In the genomic region with DNA sequence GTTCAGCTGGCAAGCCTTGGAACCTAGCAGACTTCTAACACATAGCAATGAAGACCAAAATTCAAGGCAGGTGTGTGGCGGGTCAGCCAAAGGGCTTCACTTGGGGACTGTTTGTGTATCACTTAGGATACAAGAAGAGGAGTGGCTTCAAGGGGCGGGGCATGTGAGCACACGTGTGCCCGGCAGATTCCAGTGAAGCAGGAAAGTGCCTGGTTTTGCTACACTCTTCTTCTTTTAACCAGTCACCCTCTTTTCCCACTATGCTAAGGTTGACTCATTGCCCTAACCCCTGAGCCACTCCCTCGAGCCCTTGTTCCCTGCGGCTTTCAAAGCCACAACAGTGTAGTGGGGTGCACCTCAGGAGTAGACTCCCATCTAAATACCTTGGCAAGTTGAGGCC, we compare ENCODE assay signal across 15 mouse cellular contexts. TPM values are rescaled to one million over a fixed set of nuclear protein-coding genes. Genes with fewer than 3 reads are reported as not detected.
A peak's percentile ranks its signal among the peaks of the same experiment; 100 is the strongest.
DNase-seq lines count a peak whose midpoint lies in the region; ATAC-seq and TF ChIP-seq lines count a peak whose summit lies in the region.
"Had no signal": no experiment of that assay in that cellular context is flagged by ENCODE, and none has a peak within 500 bp of the region (broad histone marks: within the 10 kb centered on the region; RNA-seq: fewer than 3 reads in every experiment).

No protein-coding gene starts in this region.

- 33% methylated on average over 6 of the region's 6 CpGs for WGBS in heart, postnatal 0 days

- no peak overlapping the region for H3K4me2 ChIP-seq in heart, postnatal 0 days (ENCODE audit: low read depth, low read length)
- H3K4me2 ChIP-seq: midbrain, embryonic 15.5 days had no signal

- H3K27ac ChIP-seq in heart, postnatal 0 days (ENCODE audit: low read depth) = no peak overlapping the region
- H3K27ac ChIP-seq: forebrain, embryonic 10.5 days; hindbrain, postnatal 0 days; liver, embryonic 14.5 days; midbrain, embryonic 15.5 days had no signal

- H3K4me3 ChIP-seq in heart, postnatal 0 days (ENCODE audit: low read depth, low read length) = no peak overlapping the region
- H3K4me3 ChIP-seq: forebrain, embryonic 10.5 days; midbrain, embryonic 15.5 days had no signal

- H3K9ac ChIP-seq in heart, postnatal 0 days (replicated peaks; ENCODE audit: low read depth, low read length) = no peak overlapping the region
- H3K9ac ChIP-seq: liver, embryonic 14.5 days; midbrain, embryonic 15.5 days had no signal

- peaks cover 22% of the 10 kb centered on the region for H3K27me3 ChIP-seq in heart, postnatal 0 days (ENCODE audit: control insufficient read depth, insufficient read depth, low read length)

- no peak for TF ChIP-seq EP300 in heart, postnatal 0 days (IDR thresholded peaks at IDR 0.05; ENCODE audit: low read depth)

- intact Hi-C loops in heart, postnatal 10 days (cut with DNase I) = no loop called here
- intact Hi-C loops in gastrocnemius, postnatal 14 days (cut with DNase I; ENCODE audit: low total_unique reads) = no loop called here

- ATAC-seq in heart, postnatal 0 days (ENCODE audit: insufficient read depth, low read depth) = no peak
- ATAC-seq: hindbrain, postnatal 0 days; midbrain, embryonic 15.5 days had no signal

- DNase-seq in heart, postnatal 0 days (ENCODE audit: low spot score) = peak; percentile 13
- DNase-seq in heart, postnatal 10 days = no peak
- DNase-seq in 3134 (ENCODE audit: extremely low read depth, insufficient read length, low spot score) (peak; percentile 56), ZHBTc4 (ENCODE audit: low read depth, low spot score) (peak; percentile 51)
- peak; percentile 31 for DNase-seq in lung, postnatal 14 days
- no peak for DNase-seq in left cerebral cortex, adult 11 months (ENCODE audit: low spot score)
- no peak for DNase-seq in gastrocnemius, postnatal 14 days
- DNase-seq in spleen, adult 12 weeks (ENCODE audit: low spot score) = no peak
- DNase-seq: cerebellum, postnatal 25 days; right cerebral cortex, postnatal 4 days had no signal

- no peaks in the 10 kb centered on the region for H3K4me1 ChIP-seq in heart, postnatal 0 days (ENCODE audit: control insufficient read depth, insufficient read depth)
- H3K4me1 ChIP-seq: midbrain, embryonic 15.5 days had no signal

- H3K9me3 ChIP-seq in heart, postnatal 0 days (replicated peaks; ENCODE audit: control insufficient read depth, low read length) = no peaks in the 10 kb centered on the region
- H3K9me3 ChIP-seq: forebrain, embryonic 10.5 days; midbrain, embryonic 15.5 days had no signal

- TF ChIP-seq CTCF in heart, postnatal 0 days (IDR thresholded peaks at IDR 0.05; ENCODE audit: low read depth) = no peak

- H3K36me3 ChIP-seq in heart, postnatal 0 days (replicated peaks; ENCODE audit: control insufficient read depth, insufficient read depth, low read length) = peaks cover 17% of the 10 kb centered on the region
- H3K36me3 ChIP-seq: midbrain, embryonic 15.5 days had no signal

RNA-seq across cellular contexts. Expression of a gene that starts 1.2 kb away (rescaled TPM):
- 0.85 and 1.3 TPM in 2 replicates for total RNA-seq in heart, postnatal 0 days (2014; rRNA removed; ENCODE audit: low replicate concordance)
- polyA plus RNA-seq in heart, postnatal 0 days (2015; fragmentation: Nextera tagmentation; extraction: Ambion mirVana) = 0.11 and 0.27 TPM in 2 replicates
- total RNA-seq in heart, postnatal 10 days (2021) = under 1 TPM; 0.24 to 0.25 TPM
- under 1 TPM; 0.16 to 0.35 TPM for total RNA-seq in gastrocnemius, postnatal 14 days (2021)
- total RNA-seq: left cerebral cortex, adult 18-20 months had no signal

RNA-seq across cellular contexts. Expression of a gene that starts 7.2 kb away (rescaled TPM):
- total RNA-seq in heart, postnatal 0 days (2014; rRNA removed; ENCODE audit: low replicate concordance) = 35.6 and 36.8 TPM in 2 replicates
- polyA plus RNA-seq in heart, postnatal 0 days (2015; fragmentation: Nextera tagmentation; extraction: Ambion mirVana) = 20.8 and 21.8 TPM in 2 replicates
- total RNA-seq in heart, postnatal 10 days (2021) = 10 to 100 TPM; 13.7 to 14.4 TPM
- total RNA-seq in gastrocnemius, postnatal 14 days (2021) = 1 to 10 TPM; 8.2 to 9.3 TPM

RNA-seq across cellular contexts. Expression of a gene that starts 30.6 kb away (rescaled TPM):
- 51.9 and 58.1 TPM in 2 replicates for total RNA-seq in heart, postnatal 0 days (2014; rRNA removed; ENCODE audit: low replicate concordance)
- 62.9 and 65.0 TPM in 2 replicates for polyA plus RNA-seq in heart, postnatal 0 days (2015; fragmentation: Nextera tagmentation; extraction: Ambion mirVana)
- total RNA-seq in heart, postnatal 10 days (2021) = 10 to 100 TPM; 54.5 to 56.6 TPM
- 10 to 100 TPM; 28.5 to 30.2 TPM for total RNA-seq in gastrocnemius, postnatal 14 days (2021)

RNA-seq across cellular contexts. Expression of a gene that starts 30.6 kb away (rescaled TPM):
- total RNA-seq in heart, postnatal 0 days (2014; rRNA removed; ENCODE audit: low replicate concordance) = 20.2 and 26.3 TPM in 2 replicates
- 13.1 and 14.2 TPM in 2 replicates for polyA plus RNA-seq in heart, postnatal 0 days (2015; fragmentation: Nextera tagmentation; extraction: Ambion mirVana)
- 10 to 100 TPM; 14.5 to 18.7 TPM for total RNA-seq in heart, postnatal 10 days (2021)
- 10 to 100 TPM; 12.1 to 13.9 TPM for total RNA-seq in gastrocnemius, postnatal 14 days (2021)

RNA-seq across cellular contexts. Expression of a gene that starts 33.3 kb away (rescaled TPM):
- 11.9 and 20.2 TPM in 2 replicates for total RNA-seq in heart, postnatal 0 days (2014; rRNA removed; ENCODE audit: low replicate concordance)
- 15.9 and 17.1 TPM in 2 replicates for polyA plus RNA-seq in heart, postnatal 0 days (2015; fragmentation: Nextera tagmentation; extraction: Ambion mirVana)
- 10 to 100 TPM; 14.2 to 16.5 TPM for total RNA-seq in heart, postnatal 10 days (2021)
- 10 to 100 TPM; 10.3 to 11.2 TPM for total RNA-seq in gastrocnemius, postnatal 14 days (2021)

Comparison
In these comparisons a context has a peak if more than half of its experiments do, and no peak if none do; other contexts are left out.
1. DNase-seq: peak in heart, postnatal 0 days (single experiment), 3134 (single experiment), ZHBTc4 (single experiment) and lung, postnatal 14 days (single experiment); none in heart, postnatal 10 days (0 of 2), left cerebral cortex, adult 11 months (single experiment), gastrocnemius, postnatal 14 days (single experiment) and spleen, adult 12 weeks (single experiment).